Mouse (Mus musculus): ENCODE results near the gene Agt.

DNA sequence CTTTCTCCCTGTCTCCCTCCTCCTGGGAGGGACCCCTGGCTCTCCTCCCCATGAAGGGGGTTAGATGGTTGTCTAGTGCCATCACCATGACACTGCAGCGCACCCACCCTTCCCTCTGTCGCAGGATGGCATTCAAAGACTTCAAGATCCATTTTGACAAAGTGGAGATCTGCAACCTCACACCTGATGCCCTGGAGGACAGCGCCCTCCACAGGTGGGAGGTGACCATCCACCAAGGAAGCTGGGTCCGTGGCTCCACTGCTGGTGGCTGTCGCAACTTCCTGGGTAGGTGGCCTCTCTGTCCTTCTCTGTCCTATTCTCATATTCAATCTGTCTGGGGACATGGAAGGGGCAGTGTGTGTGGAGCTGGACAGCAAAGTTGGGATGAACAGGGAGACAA lies 34.6 kb upstream of the Agt start:
- TF ChIP-seq USF2 (conservative IDR thresholded peaks at IDR 0.05; ENCODE audit: low read depth, low read length) (no peak), SMC3 (IDR thresholded peaks at IDR 0.05; ENCODE audit: low read depth, low read length) (no peak), POLR2A (IDR thresholded peaks at IDR 0.05; ENCODE audit: low read depth, low read length) (no peak), CTCF (conservative IDR thresholded peaks at IDR 0.05 in 1 of 2, IDR thresholded peaks at IDR 0.05 in 1 of 2; ENCODE audit: low read depth in 2 of 2, low read length in 2 of 2) (peak in 1 of 2 experiments; percentile 42; a peak in 2 of 4 replicates)

All from CH12.LX (cell line).